Mouse (Mus musculus) kidney, adult 18-20 months (tissue): ENCODE measurements around the gene Git1.

Source experiments
- DNase-seq: peaks from one replicate; pipeline ENCODE4 v3.0.0; 2021

Gene Git1

GRCm38 (mm10) chr11:77493512-77494343 is at the start of gene Git1:
Git1 (plus strand) TSS chr11:77493562.
- peak; percentile 57 for DNase-seq

- DNase-seq: peak; percentile 28
Measured at GRCm38 (mm10) chr11:77444939-77445338, 48.4 kb upstream of the Git1 start.

GRCm38 (mm10) chr11:77446628-77447041 is 46.7 kb upstream of the Git1 start:
- DNase-seq: peak; percentile 64

- DNase-seq: no peak
Measured at GRCm38 (mm10) chr11:77449224-77449623, 44.1 kb upstream of the Git1 start.

GRCm38 (mm10) chr11:77451670-77452069 is 41.7 kb upstream of the Git1 start:
- no peak for DNase-seq

- no peak for DNase-seq
Measured at GRCm38 (mm10) chr11:77453388-77453787, 40.0 kb upstream of the Git1 start.

GRCm38 (mm10) chr11:77455770-77456510 is 37.4 kb upstream of the Git1 start:
- DNase-seq: peak; percentile 1

- DNase-seq: peak; percentile 20
Measured at GRCm38 (mm10) chr11:77456866-77457265, 36.5 kb upstream of the Git1 start.

GRCm38 (mm10) chr11:77461856-77462255 is 31.5 kb upstream of the Git1 start:
- DNase-seq: no peak

- DNase-seq: peak; percentile 85
Measured at GRCm38 (mm10) chr11:77462283-77463100, 30.9 kb upstream of the Git1 start, which contains the start of gene Coro6. Coro6 (plus strand) TSS chr11:77462411.

GRCm38 (mm10) chr11:77463101-77463445 is 30.3 kb upstream of the Git1 start:
- no peak for DNase-seq

GRCm38 (mm10) chr11:77463786-77464185 is 29.6 kb upstream of the Git1 start:
- DNase-seq: no peak

GRCm38 (mm10) chr11:77464684-77465083 is 28.7 kb upstream of the Git1 start:
- DNase-seq: no peak

- no peak for DNase-seq
Measured at GRCm38 (mm10) chr11:77465111-77465510, 28.3 kb upstream of the Git1 start.

- DNase-seq: no peak
Measured at GRCm38 (mm10) chr11:77466544-77466943, 26.8 kb upstream of the Git1 start.

- DNase-seq: peak; percentile 83
Measured at GRCm38 (mm10) chr11:77467157-77467556, 26.2 kb upstream of the Git1 start.

- DNase-seq: peak; percentile 85
Measured at GRCm38 (mm10) chr11:77467784-77468183, 25.6 kb upstream of the Git1 start.

GRCm38 (mm10) chr11:77468397-77468796 is 25.0 kb upstream of the Git1 start:
- no peak for DNase-seq

- no peak for DNase-seq
Measured at GRCm38 (mm10) chr11:77471407-77471806, 22.0 kb upstream of the Git1 start.

GRCm38 (mm10) chr11:77472775-77473174 is 20.6 kb upstream of the Git1 start:
- no peak for DNase-seq

- DNase-seq: peak; percentile 23
Measured at GRCm38 (mm10) chr11:77476216-77476615, 17.1 kb upstream of the Git1 start.

GRCm38 (mm10) chr11:77476895-77477294 is 16.5 kb upstream of the Git1 start:
- peak; percentile 35 for DNase-seq

- no peak for DNase-seq
Measured at GRCm38 (mm10) chr11:77483043-77483442, 10.3 kb upstream of the Git1 start.
